Mouse (Mus musculus) left cerebral cortex, postnatal 36 days (tissue): Measurements from ENCODE around the gene 2510039O18Rik. TPM values are rescaled to one million over a fixed set of nuclear protein-coding genes. Genes with fewer than 3 reads are reported as not detected.

Experiments used
- DNase-seq, 2 experiments: peaks; one replicate each; pipeline ENCODE4 v3.0.0; 2021 to 2022; ENCODE audit warnings: low spot score in 2 of 2, mixed read lengths in 1 of 2
- intact Hi-C: fragments of 180-260 bp; cut with DNase I; formaldehyde crosslinking; loops from one replicate; pipeline ENCODE4 v1.15.1; 2025
- total RNA-seq, 2 experiments: library from RNA; stranded (reverse); gene quantifications; 2 replicates each; pipeline ENCODE4 v1.2.3; 2021

The 2510039O18Rik gene
- total RNA-seq, 2 experiments from 2014 or later = 27.4 to 29.1 TPM

GRCm38 (mm10) chr4:147977726-147978125 lies 37.0 kb downstream of the 2510039O18Rik start:
- intact Hi-C loops = no loop called here
- DNase-seq = no peak

GRCm38 (mm10) chr4:147978391-147978790 lies 37.7 kb downstream of the 2510039O18Rik start:
- no peak for DNase-seq
- intact Hi-C loops = no loop called here

GRCm38 (mm10) chr4:147979441-147979860 lies 38.8 kb downstream of the 2510039O18Rik start:
- intact Hi-C loops = no loop called here
- no peak for DNase-seq

- no peak for DNase-seq
- intact Hi-C loops = no loop called here
Measured at GRCm38 (mm10) chr4:147985205-147986132, 44.8 kb downstream of the 2510039O18Rik start, which contains the start of gene Nppb. TSS of gene Nppb (plus strand) at chr4:147985788.

GRCm38 (mm10) chr4:147993571-147994095 lies 52.9 kb downstream of the 2510039O18Rik start:
- intact Hi-C loops = no loop called here
- no peak for DNase-seq

GRCm38 (mm10) chr4:147995311-147995710 lies 54.6 kb downstream of the 2510039O18Rik start:
- no peak for DNase-seq
- intact Hi-C loops = no loop called here

Other genes with a start within 250 kb of the 2510039O18Rik start
- gene Zfp534, start 238.3 kb upstream of the 2510039O18Rik start, total RNA-seq = under 1 TPM in 1 of 2 experiments, not detected in 1; 0.10 TPM
- 1 to 10 TPM; 1.9 to 2.0 TPM for gene Zfp984, start 131.1 kb upstream of the 2510039O18Rik start, total RNA-seq
- gene Zfp933, start 92.5 kb upstream of the 2510039O18Rik start, total RNA-seq = 10 to 100 TPM; 15.2 to 21.5 TPM
- gene Miip, start 72.1 kb upstream of the 2510039O18Rik start, total RNA-seq = 10 to 100 TPM; 12.8 to 22.4 TPM
- 1 to 10 TPM; 8.7 to 9.5 TPM for gene Fv1, start 71.9 kb upstream of the 2510039O18Rik start, total RNA-seq
- 100 to 1,000 TPM; 181 to 206 TPM for gene Mfn2, start 36.2 kb upstream of the 2510039O18Rik start, total RNA-seq
- gene Plod1, start 4.1 kb upstream of the 2510039O18Rik start, total RNA-seq = 10 to 100 TPM; 15.7 to 16.5 TPM
- gene Nppb, start 44.9 kb downstream of the 2510039O18Rik start, total RNA-seq = not detected
- gene Nppa, start 59.8 kb downstream of the 2510039O18Rik start, total RNA-seq = not detected
- gene Clcn6, start 97.9 kb downstream of the 2510039O18Rik start, total RNA-seq = 10 to 100 TPM; 77.1 to 79.7 TPM
- 10 to 100 TPM; 26.6 to 38.0 TPM for gene Mthfr, start 98.2 kb downstream of the 2510039O18Rik start, total RNA-seq
- gene Agtrap, start 147.1 kb downstream of the 2510039O18Rik start, total RNA-seq = 1 to 10 TPM; 5.9 to 7.7 TPM
- 10 to 100 TPM; 14.7 to 15.2 TPM for gene Mad2l2, start 189.5 kb downstream of the 2510039O18Rik start, total RNA-seq
- under 1 TPM; 0.43 to 0.47 TPM for gene Draxin, start 189.8 kb downstream of the 2510039O18Rik start, total RNA-seq
- 10 to 100 TPM; 26.8 to 33.5 TPM for gene Fbxo6, start 211.2 kb downstream of the 2510039O18Rik start, total RNA-seq
- 100 to 1,000 TPM; 143 to 156 TPM for gene Fbxo44, start 219.6 kb downstream of the 2510039O18Rik start, total RNA-seq
- 100 to 1,000 TPM in 1 of 2 experiments, 10 to 100 TPM in 1; 96.6 to 113 TPM for gene Fbxo2, start 219.7 kb downstream of the 2510039O18Rik start, total RNA-seq